Mouse (Mus musculus): ENCODE data around the gene Myof. TPM values are rescaled to one million over a fixed set of nuclear protein-coding genes. Genes with fewer than 3 reads are reported as not detected.

The Myof gene
- total and polyA plus RNA-seq, 2 experiments: 0.48 to 2.1 TPM

- peak; percentile 29 for DNase-seq (ENCODE audit: extremely low read depth, low read depth, low spot score)
- no peaks in the 10 kb centered on the region for H3K27me3 ChIP-seq (ENCODE audit: control insufficient read depth, insufficient read depth, low read length)
- no peak overlapping the region for H3K4me3 ChIP-seq (ENCODE audit: insufficient read depth, low read depth, low read length)
- no peak overlapping the region for H3K9ac ChIP-seq (ENCODE audit: low read depth, low read length)
- TF ChIP-seq CTCF (IDR thresholded peaks at IDR 0.05; ENCODE audit: low read depth, low read length) (no peak), POLR2A (IDR thresholded peaks at IDR 0.05; ENCODE audit: extremely low read depth, insufficient read depth, low read length) (no peak)
- H3K36me3 ChIP-seq (ENCODE audit: control insufficient read depth, insufficient read depth, low read length): no peaks in the 10 kb centered on the region
- H3K4me1 ChIP-seq (ENCODE audit: control insufficient read depth, insufficient read depth, low read length): no peaks in the 10 kb centered on the region
- H3K27ac ChIP-seq (replicated peaks; ENCODE audit: insufficient read depth, low read depth, low read length): no peak overlapping the region
- WGBS: 89% methylated on average over 5 of the region's 5 CpGs
- H3K79me2 ChIP-seq (ENCODE audit: control insufficient read depth, insufficient read depth, low read length): no peaks in the 10 kb centered on the region
Observed at GRCm38 (mm10) chr19:37963421-37963820, 80.0 kb downstream of the Myof start.

DNA sequence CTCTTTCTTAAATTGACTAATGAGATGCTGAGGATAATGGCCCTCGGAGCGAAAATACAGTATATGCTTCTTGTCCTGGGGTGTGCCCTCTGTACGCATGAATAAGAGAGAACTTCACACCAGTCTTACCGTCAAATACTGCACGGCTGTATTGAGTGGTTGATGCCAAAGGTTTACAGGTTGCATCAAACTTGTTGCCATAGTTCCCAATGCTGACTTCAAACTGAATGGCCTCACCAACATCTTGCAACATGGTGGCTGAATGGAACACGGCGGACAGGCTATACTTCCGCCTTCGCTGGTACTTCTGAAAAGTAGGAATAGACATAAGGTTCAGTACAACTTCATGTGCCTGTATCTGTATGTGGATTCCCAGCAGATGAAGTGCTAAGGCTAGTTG lies 82.6 kb downstream of the Myof start:
- H3K36me3 ChIP-seq (ENCODE audit: control insufficient read depth, insufficient read depth, low read length): no peaks in the 10 kb centered on the region
- H3K27ac ChIP-seq (replicated peaks; ENCODE audit: insufficient read depth, low read depth, low read length): no peak overlapping the region
- no peaks in the 10 kb centered on the region for H3K79me2 ChIP-seq (ENCODE audit: control insufficient read depth, insufficient read depth, low read length)
- TF ChIP-seq POLR2A (IDR thresholded peaks at IDR 0.05; ENCODE audit: extremely low read depth, insufficient read depth, low read length) (no peak), CTCF (IDR thresholded peaks at IDR 0.05; ENCODE audit: low read depth, low read length) (no peak)
- H3K4me1 ChIP-seq (ENCODE audit: control insufficient read depth, insufficient read depth, low read length): no peaks in the 10 kb centered on the region
- DNase-seq (ENCODE audit: extremely low read depth, low read depth, low spot score): no peak
- WGBS: 93% methylated on average over 9 of the region's 9 CpGs
- H3K9ac ChIP-seq (ENCODE audit: low read depth, low read length): no peak overlapping the region
- no peak overlapping the region for H3K4me3 ChIP-seq (ENCODE audit: insufficient read depth, low read depth, low read length)
- no peaks in the 10 kb centered on the region for H3K27me3 ChIP-seq (ENCODE audit: control insufficient read depth, insufficient read depth, low read length)

DNA sequence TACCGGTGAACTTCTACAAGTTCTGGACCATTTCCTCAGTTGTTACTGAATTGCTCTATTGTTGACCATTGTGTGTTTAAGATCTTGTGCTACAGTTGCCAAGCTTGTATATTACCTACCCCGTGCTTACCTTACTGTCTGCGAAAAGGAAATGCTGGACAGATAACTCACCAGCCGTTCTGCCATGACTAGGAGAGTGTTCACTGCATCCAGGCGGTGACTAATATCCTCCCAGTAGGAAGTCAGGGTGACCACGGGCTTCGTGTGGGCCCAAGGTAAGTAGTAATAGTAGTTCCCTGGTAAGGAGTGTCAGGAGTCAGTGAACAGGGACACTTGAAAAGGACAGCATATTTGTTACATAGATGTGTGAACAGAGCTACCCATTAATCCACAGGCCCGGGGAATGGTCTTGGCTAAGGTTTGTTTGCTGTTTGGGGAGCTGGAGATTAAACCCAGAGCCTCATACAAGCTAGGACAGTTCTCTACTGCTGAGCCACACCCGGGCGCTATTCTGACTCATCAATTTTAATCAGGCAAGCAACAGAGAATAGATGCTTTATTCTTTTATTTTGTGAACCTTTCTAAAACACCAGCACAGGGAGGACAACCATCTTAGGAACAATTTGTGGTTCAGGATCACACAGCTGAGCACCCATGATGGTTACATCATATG lies 83.7 kb downstream of the Myof start:
- 76% methylated on average over 10 of the region's 10 CpGs for WGBS
- Histone ChIP-seq H3K27me3 (ENCODE audit: control insufficient read depth, insufficient read depth, low read length) (no peaks in the 10 kb centered on the region), H3K4me1 (ENCODE audit: control insufficient read depth, insufficient read depth, low read length) (no peaks in the 10 kb centered on the region), H3K79me2 (ENCODE audit: control insufficient read depth, insufficient read depth, low read length) (no peaks in the 10 kb centered on the region), H3K27ac (replicated peaks; ENCODE audit: insufficient read depth, low read depth, low read length) (no peak overlapping the region), H3K36me3 (ENCODE audit: control insufficient read depth, insufficient read depth, low read length) (no peaks in the 10 kb centered on the region), H3K4me3 (ENCODE audit: insufficient read depth, low read depth, low read length) (no peak overlapping the region), H3K9ac (ENCODE audit: low read depth, low read length) (no peak overlapping the region)
- no peak for DNase-seq (ENCODE audit: extremely low read depth, low read depth, low spot score)
- TF ChIP-seq POLR2A (IDR thresholded peaks at IDR 0.05; ENCODE audit: extremely low read depth, insufficient read depth, low read length): no peak

DNA sequence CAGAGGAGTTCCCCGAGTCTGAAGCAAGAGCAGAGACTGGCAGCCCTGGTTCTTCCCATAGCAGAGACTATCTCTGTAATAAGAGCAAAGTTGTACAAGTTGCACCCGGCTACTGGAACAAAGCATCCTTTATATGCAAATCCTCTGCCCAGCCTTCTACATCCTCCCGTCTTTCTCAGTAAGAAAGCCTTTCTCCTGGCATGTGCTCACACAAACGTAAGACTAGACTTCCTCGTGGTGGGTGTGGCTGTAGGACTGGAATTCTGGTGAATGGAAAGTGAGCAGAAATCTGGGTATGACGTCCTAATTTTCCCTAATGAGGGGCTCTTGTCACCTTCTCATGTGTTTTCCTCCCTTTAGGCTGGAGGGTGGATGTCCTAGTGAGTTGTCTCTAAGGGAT lies 84.3 kb downstream of the Myof start:
- 70% methylated on average over 6 of the region's 6 CpGs for WGBS
- no peaks in the 10 kb centered on the region for H3K79me2 ChIP-seq (ENCODE audit: control insufficient read depth, insufficient read depth, low read length)
- H3K4me3 ChIP-seq (ENCODE audit: insufficient read depth, low read depth, low read length): no peak overlapping the region
- H3K27ac ChIP-seq (replicated peaks; ENCODE audit: insufficient read depth, low read depth, low read length): no peak overlapping the region
- no peaks in the 10 kb centered on the region for H3K36me3 ChIP-seq (ENCODE audit: control insufficient read depth, insufficient read depth, low read length)
- H3K4me1 ChIP-seq (ENCODE audit: control insufficient read depth, insufficient read depth, low read length): no peaks in the 10 kb centered on the region
- no peak for TF ChIP-seq CTCF (IDR thresholded peaks at IDR 0.05; ENCODE audit: low read depth, low read length)
- no peak for TF ChIP-seq POLR2A (IDR thresholded peaks at IDR 0.05; ENCODE audit: extremely low read depth, insufficient read depth, low read length)
- no peaks in the 10 kb centered on the region for H3K27me3 ChIP-seq (ENCODE audit: control insufficient read depth, insufficient read depth, low read length)
- DNase-seq (ENCODE audit: extremely low read depth, low read depth, low spot score): no peak
- H3K9ac ChIP-seq (ENCODE audit: low read depth, low read length): no peak overlapping the region

- Histone ChIP-seq H3K4me3 (ENCODE audit: insufficient read depth, low read depth, low read length) (no peak overlapping the region), H3K27ac (replicated peaks; ENCODE audit: insufficient read depth, low read depth, low read length) (no peak overlapping the region), H3K4me1 (ENCODE audit: control insufficient read depth, insufficient read depth, low read length) (no peaks in the 10 kb centered on the region), H3K36me3 (ENCODE audit: control insufficient read depth, insufficient read depth, low read length) (no peaks in the 10 kb centered on the region), H3K27me3 (ENCODE audit: control insufficient read depth, insufficient read depth, low read length) (no peaks in the 10 kb centered on the region), H3K9ac (ENCODE audit: low read depth, low read length) (no peak overlapping the region), H3K79me2 (ENCODE audit: control insufficient read depth, insufficient read depth, low read length) (no peaks in the 10 kb centered on the region)
- 62% methylated on average over 7 of the region's 7 CpGs for WGBS
- TF ChIP-seq CTCF (IDR thresholded peaks at IDR 0.05; ENCODE audit: low read depth, low read length): no peak
- TF ChIP-seq POLR2A (IDR thresholded peaks at IDR 0.05; ENCODE audit: extremely low read depth, insufficient read depth, low read length): no peak
- DNase-seq (ENCODE audit: extremely low read depth, low read depth, low spot score): peak; percentile 32
Observed at GRCm38 (mm10) chr19:37957256-37957655, 86.1 kb downstream of the Myof start.

DNA sequence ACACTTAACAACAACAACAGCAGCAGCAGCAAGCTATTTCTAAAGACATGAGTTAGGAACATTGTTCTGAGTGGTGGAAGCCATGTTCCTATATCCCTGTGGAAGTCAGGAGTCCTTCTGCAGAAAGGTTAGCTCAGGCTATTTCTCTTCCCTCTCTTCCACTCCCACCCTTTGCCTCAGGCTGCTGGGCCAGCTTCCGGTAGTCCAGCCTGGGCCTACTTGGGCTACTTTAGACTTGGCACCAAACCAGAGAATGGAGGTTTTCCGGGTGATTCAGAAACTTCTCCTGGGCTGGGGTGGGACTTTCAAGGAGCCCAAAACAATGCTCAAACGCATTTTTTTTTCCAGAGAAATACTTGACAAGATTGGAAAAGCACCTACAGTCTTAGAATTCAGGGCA lies 87.4 kb downstream of the Myof start:
- TF ChIP-seq POLR2A (IDR thresholded peaks at IDR 0.05; ENCODE audit: extremely low read depth, insufficient read depth, low read length): no peak
- TF ChIP-seq CTCF (IDR thresholded peaks at IDR 0.05; ENCODE audit: low read depth, low read length): no peak
- DNase-seq (ENCODE audit: extremely low read depth, low read depth, low spot score): no peak

More for the DNA sequence above, 87.4 kb downstream of the Myof start:
- Histone ChIP-seq H3K36me3 (ENCODE audit: control insufficient read depth, insufficient read depth, low read length) (no peaks in the 10 kb centered on the region), H3K4me1 (ENCODE audit: control insufficient read depth, insufficient read depth, low read length) (no peaks in the 10 kb centered on the region), H3K9ac (ENCODE audit: low read depth, low read length) (no peak overlapping the region), H3K4me3 (ENCODE audit: insufficient read depth, low read depth, low read length) (no peak overlapping the region), H3K27me3 (ENCODE audit: control insufficient read depth, insufficient read depth, low read length) (no peaks in the 10 kb centered on the region), H3K79me2 (ENCODE audit: control insufficient read depth, insufficient read depth, low read length) (no peaks in the 10 kb centered on the region), H3K27ac (replicated peaks; ENCODE audit: insufficient read depth, low read depth, low read length) (no peak overlapping the region)
- WGBS: 62% methylated on average over 3 of the region's 3 CpGs

All from liver, adult 2 months (tissue).